Mouse (Mus musculus) forebrain, embryonic 14.5 days (tissue): ENCODE results near the gene Kcnip1. TPM values are rescaled to one million over a fixed set of nuclear protein-coding genes. Genes with fewer than 3 reads are reported as not detected.

Experiments used
- ATAC-seq: fragments of 200-750 bp; cut with Nextera tagmentation; 2 replicates; pipeline ENCODE4 v1.8.0; 2017; ENCODE audit warnings: mild to moderate bottlenecking, moderate library complexity
- DNase-seq: peaks from one replicate; pipeline ENCODE4 v3.0.0-alpha.2; 2015; ENCODE audit warnings: low spot score
- H3K27ac ChIP-seq: fragments of 300-500 bp; sonication (generic); 2 replicates; pipeline ENCODE4 v1.5.1; 2014; ENCODE audit warnings: low read depth, mild to moderate bottlenecking, control low read depth, low read length, moderate library complexity
- H3K27me3 ChIP-seq: fragments of 300-500 bp; sonication (generic); replicated peaks from 2 replicates; pipeline ENCODE4 v1.6.1; 2014; ENCODE audit warnings: low read length, control low read depth, mixed read lengths; ENCODE audit not compliant: control insufficient read depth, insufficient read depth
- H3K36me3 ChIP-seq: fragments of 300-500 bp; sonication (generic); 2 replicates; pipeline ENCODE4 v1.6.1; 2014; ENCODE audit warnings: low read length, control low read depth; ENCODE audit not compliant: control insufficient read depth, insufficient read depth
- H3K4me1 ChIP-seq: fragments of 300-500 bp; sonication (generic); 2 replicates; pipeline ENCODE4 v1.6.1; 2014; ENCODE audit warnings: antibody characterized with exemption, low read length, control low read depth; ENCODE audit not compliant: control insufficient read depth, insufficient read depth
- H3K4me2 ChIP-seq: fragments of 300-500 bp; sonication (generic); 2 replicates; pipeline ENCODE4 v1.6.1; 2014; ENCODE audit warnings: mild to moderate bottlenecking, control low read depth, low read length
- H3K4me3 ChIP-seq: fragments of 300-500 bp; sonication (generic); 2 replicates; pipeline ENCODE4 v1.5.1; 2014; ENCODE audit warnings: low read depth, low read length, control low read depth
- H3K9ac ChIP-seq: fragments of 300-500 bp; sonication (generic); 2 replicates; pipeline ENCODE4 v1.6.1; 2014; ENCODE audit warnings: mild to moderate bottlenecking, low read length, control low read depth, moderate library complexity
- H3K9me3 ChIP-seq: fragments of 300-500 bp; sonication (generic); replicated peaks from 2 replicates; pipeline ENCODE4 v1.6.1; 2016; ENCODE audit warnings: low read length, control low read depth, mixed read lengths; ENCODE audit not compliant: control insufficient read depth
- WGBS: fragments of 180-500 bp; shearing (Covaris S2); extraction: QIAGEN DNeasy Blood & Tissue Kit; methylation state at CpG from one replicate; pipeline ENCODE4 v1.1.7; 2014; 5-methylcytosine and 5-hydroxymethylcytosine counted together
- polyA plus RNA-seq: library from polyadenylated mRNA; unstranded; fragments of >200 nt; fragmentation: Nextera tagmentation; extraction: Ambion mirVana; gene quantifications from 2 replicates; pipeline ENCODE4 v1.2.1, GENCODE M21; 2014

The Kcnip1 gene
- polyA plus RNA-seq, 1 experiment from 2014 or later, result 55.7 TPM

DNA sequence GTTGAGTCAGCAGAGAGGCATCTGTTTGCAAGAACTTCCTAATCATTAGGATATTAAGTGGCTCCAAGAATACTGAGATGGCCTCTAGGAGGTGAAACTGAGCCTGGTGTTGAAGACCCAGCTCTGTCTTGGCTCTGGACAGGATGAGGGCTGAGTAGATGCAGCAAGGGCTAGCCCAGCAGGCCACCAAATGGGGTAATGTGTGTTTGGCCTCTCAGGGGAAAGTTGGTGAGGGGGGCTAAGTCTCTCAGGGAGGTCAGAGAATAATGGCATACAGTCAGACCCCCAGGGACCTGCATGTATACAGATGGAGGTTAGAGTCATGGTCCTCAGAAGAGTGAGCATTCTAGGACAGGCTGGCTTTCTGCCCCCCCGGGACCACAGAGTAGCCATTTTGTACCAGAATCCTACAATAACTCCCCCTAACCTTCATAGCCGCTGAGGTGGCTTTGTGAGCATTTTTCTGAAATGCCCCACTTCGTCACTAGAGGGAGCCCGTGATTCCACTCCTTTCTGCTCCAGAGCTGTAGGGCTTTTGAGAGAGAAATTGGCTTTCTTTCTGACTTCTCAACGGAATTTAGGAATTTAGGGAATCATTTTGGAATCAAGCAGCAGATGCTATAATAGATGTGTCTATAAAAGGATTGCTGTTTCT, 9.1 kb upstream of the Kcnip1 start:
- WGBS, result 9% methylated on average over 5 of the region's 5 CpGs
- H3K27ac ChIP-seq, result no peak overlapping the region

DNA sequence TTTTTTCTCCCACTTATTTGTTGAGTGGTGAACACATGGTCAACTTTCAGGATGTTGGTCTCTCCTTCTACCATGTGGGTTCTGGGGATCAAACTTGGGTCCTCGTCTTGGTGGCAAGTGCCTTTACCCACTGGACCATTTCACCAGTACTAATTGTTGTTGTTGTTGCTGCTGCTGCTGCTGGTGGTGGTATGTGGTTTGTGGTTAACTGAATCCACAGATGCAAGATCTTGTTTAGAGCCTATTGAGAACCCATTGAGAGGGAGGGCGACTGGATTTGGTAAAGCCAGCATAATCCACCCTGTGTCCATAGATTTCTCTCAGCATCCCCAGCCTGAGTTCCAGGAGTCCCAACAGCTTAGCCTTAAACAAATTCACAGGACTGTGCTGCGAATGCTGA, 7.5 kb upstream of the Kcnip1 start:
- Histone ChIP-seq H3K4me3 (no peak overlapping the region), H3K27ac (no peak overlapping the region), H3K9ac (no peak overlapping the region), H3K36me3 (no peaks in the 10 kb centered on the region), H3K4me2 (no peak overlapping the region), H3K4me1 (no peaks in the 10 kb centered on the region), H3K27me3 (no peaks in the 10 kb centered on the region), H3K9me3 (no peaks in the 10 kb centered on the region)
- ATAC-seq (no peak), DNase-seq (no peak)
- WGBS, result 92% methylated on average over 3 of the region's 3 CpGs

More for the DNA sequence above, 9.1 kb upstream of the Kcnip1 start:
- Histone ChIP-seq H3K36me3 (no peaks in the 10 kb centered on the region), H3K4me1 (no peaks in the 10 kb centered on the region), H3K27me3 (no peaks in the 10 kb centered on the region), H3K9me3 (no peaks in the 10 kb centered on the region), H3K4me3 (no peak overlapping the region), H3K4me2 (no peak overlapping the region), H3K9ac (no peak overlapping the region)
- DNase-seq (peak; percentile 62), ATAC-seq (no peak; the same call in 1 of the 2 replicates)

DNA sequence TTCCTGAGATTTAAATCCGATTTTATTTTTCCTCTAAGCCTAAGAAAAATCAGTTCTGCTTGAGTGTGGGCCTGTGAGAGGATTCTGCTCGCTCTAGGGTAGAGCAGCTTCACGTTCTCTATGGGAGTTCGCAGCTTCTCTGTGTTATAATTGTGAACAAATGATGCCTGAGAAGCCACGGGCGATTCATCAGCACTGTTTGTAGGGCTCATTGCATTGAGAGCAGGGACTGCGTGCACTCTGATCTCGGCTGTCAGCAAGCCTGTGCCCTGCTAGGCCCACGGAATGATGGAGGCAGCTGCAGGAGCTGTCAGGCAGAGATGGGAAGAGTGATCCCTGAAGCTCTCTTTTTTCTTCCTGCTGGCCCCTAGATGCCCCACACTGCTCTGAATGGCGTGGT, 5.3 kb upstream of the Kcnip1 start:
- DNase-seq (no peak), ATAC-seq (no peak)
- Histone ChIP-seq H3K4me1 (no peaks in the 10 kb centered on the region), H3K36me3 (no peaks in the 10 kb centered on the region), H3K4me2 (no peak overlapping the region), H3K4me3 (no peak overlapping the region), H3K27me3 (no peaks in the 10 kb centered on the region), H3K9ac (no peak overlapping the region), H3K27ac (no peak overlapping the region), H3K9me3 (no peaks in the 10 kb centered on the region)
- WGBS, result 62% methylated on average over 10 of the region's 10 CpGs

DNA sequence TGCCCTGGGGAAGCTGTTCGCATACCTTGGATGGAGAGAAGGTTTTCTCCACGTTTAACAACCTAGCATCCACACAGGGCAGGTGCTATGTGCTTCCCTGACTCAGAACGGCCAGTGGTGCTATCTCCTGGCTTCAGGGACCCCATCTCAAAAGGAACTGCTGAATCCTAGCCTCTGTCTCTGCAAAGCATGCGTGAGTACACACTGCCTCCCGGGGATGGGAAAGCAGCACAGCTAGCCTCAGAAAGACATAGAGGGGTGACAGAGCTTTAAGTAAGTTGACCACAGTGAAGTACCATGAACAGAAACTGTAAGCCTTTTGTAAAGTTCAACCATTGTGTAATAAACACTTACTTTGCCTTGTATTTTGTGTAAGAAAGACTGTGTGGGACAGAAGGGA, 544 bp upstream of the Kcnip1 start:
- H3K4me1 ChIP-seq, result peaks cover 3% of the 10 kb centered on the region; the same call in 1 of the 2 replicates
- WGBS, result 63% methylated on average over 5 of the region's 5 CpGs
- H3K27me3 ChIP-seq, result no peaks in the 10 kb centered on the region
- H3K27ac ChIP-seq, result no peak overlapping the region
- no peaks in the 10 kb centered on the region for H3K36me3 ChIP-seq
- H3K4me3 ChIP-seq, result no peak overlapping the region
- DNase-seq (no peak), ATAC-seq (no peak; the same call in 1 of the 2 replicates)
- H3K4me2 ChIP-seq, result no peak overlapping the region; the same call in 1 of the 2 replicates
- no peak overlapping the region for H3K9ac ChIP-seq
- no peaks in the 10 kb centered on the region for H3K9me3 ChIP-seq

DNA sequence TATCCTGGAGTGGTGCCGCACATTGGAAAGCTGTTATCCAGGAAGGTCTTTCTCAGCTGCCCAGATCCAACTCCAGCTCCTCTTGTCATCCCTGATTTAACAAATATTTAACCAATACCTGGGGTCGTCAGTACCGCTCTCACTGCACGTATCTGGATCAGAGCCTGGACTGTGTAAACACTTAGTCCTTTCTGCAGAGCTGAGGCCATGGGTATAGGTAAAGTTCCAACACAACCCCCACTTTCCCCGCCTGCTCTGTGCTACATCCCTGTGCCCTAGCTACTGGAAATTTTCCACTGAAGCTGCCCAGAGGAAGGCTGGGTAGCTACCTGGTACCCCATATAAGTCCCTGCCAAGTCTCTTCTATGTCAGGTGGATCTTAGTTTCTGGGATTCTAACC, 3.0 kb downstream of the Kcnip1 start:
- DNase-seq (no peak), ATAC-seq (no peak)
- WGBS, result 84% methylated on average over 5 of the region's 5 CpGs
- Histone ChIP-seq H3K36me3 (no peaks in the 10 kb centered on the region), H3K9ac (no peak overlapping the region), H3K27me3 (no peaks in the 10 kb centered on the region), H3K27ac (no peak overlapping the region), H3K9me3 (no peaks in the 10 kb centered on the region), H3K4me2 (no peak overlapping the region), H3K4me1 (peaks cover 3% of the 10 kb centered on the region; the same call in 1 of the 2 replicates), H3K4me3 (no peak overlapping the region)

DNA sequence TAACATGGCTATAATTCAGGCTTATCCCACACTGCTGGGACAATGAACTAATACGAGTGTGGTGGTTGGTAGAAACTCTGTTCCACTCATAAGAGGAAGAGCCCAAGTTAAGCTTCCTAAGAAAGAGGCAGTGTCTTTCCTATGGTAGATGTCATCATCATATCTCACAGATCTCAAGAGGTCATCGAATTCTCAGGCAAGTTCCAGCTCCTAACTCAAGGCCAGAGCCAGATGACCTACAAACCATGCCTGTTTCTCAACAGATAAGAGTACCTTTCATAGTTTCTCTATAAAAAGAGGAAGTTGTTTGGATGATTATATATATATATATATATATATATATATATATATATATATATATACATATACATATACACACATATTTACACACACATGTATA, 6.4 kb downstream of the Kcnip1 start:
- Histone ChIP-seq H3K4me1 (no peaks in the 10 kb centered on the region), H3K36me3 (no peaks in the 10 kb centered on the region), H3K4me2 (no peak overlapping the region), H3K9me3 (no peaks in the 10 kb centered on the region), H3K4me3 (no peak overlapping the region), H3K27me3 (no peaks in the 10 kb centered on the region), H3K27ac (no peak overlapping the region), H3K9ac (no peak overlapping the region)
- no peak for DNase-seq
- WGBS, result 80% methylated on average over 2 of the region's 2 CpGs
- no peak for ATAC-seq

DNA sequence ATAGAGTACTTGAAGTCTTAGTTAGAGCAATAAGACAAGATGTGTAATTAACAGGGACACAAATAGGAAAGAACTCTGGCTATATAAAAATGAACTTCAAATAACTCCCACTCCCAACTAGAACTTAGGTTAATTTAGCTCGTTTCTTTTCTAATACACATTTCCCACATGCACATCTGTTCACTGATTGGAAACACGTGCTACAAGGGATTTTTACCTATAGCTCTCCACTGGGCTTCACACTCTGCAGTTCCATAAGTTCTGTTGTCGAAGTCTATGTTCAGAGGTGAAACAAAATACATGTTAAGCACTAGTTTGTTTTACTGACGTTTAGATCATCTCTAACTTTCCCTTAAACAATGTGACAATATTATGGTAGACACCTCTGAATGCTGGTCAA, 12.8 kb downstream of the Kcnip1 start:
- no peaks in the 10 kb centered on the region for H3K27me3 ChIP-seq
- H3K4me2 ChIP-seq, result no peak overlapping the region
- no peak overlapping the region for H3K9ac ChIP-seq
- no peaks in the 10 kb centered on the region for H3K9me3 ChIP-seq
- no peak for ATAC-seq
- DNase-seq, result no peak
- H3K27ac ChIP-seq, result no peak overlapping the region
- 83% methylated on average over 4 of the region's 4 CpGs for WGBS
- H3K4me3 ChIP-seq, result no peak overlapping the region
- H3K4me1 ChIP-seq, result no peaks in the 10 kb centered on the region
- no peaks in the 10 kb centered on the region for H3K36me3 ChIP-seq

DNA sequence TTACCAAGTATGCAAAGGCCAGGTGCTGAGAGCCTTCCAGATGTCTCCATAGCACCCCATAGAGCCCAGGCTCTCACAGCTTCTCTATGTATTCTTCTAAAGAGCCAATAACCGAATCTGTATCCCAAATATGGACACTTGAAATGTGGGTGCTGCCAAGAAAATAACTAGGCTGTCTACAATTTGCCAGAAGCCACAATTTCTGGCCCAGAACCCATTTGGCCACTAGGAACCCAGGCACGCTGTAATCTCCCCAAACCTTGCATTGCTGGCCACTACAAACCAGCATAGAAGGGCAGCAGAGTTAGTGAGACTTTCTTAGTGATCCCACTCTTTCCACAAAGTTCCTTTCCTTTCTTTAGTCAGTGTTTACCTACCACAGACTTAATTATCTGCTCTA, 17.8 kb downstream of the Kcnip1 start:
- WGBS, result 86% methylated on average over 2 of the region's 2 CpGs
- H3K9me3 ChIP-seq, result no peaks in the 10 kb centered on the region
- no peak overlapping the region for H3K4me2 ChIP-seq
- DNase-seq (no peak), ATAC-seq (no peak)
- H3K36me3 ChIP-seq, result no peaks in the 10 kb centered on the region
- no peaks in the 10 kb centered on the region for H3K4me1 ChIP-seq
- no peak overlapping the region for H3K27ac ChIP-seq
- H3K27me3 ChIP-seq, result no peaks in the 10 kb centered on the region
- H3K9ac ChIP-seq, result no peak overlapping the region
- no peak overlapping the region for H3K4me3 ChIP-seq

DNA sequence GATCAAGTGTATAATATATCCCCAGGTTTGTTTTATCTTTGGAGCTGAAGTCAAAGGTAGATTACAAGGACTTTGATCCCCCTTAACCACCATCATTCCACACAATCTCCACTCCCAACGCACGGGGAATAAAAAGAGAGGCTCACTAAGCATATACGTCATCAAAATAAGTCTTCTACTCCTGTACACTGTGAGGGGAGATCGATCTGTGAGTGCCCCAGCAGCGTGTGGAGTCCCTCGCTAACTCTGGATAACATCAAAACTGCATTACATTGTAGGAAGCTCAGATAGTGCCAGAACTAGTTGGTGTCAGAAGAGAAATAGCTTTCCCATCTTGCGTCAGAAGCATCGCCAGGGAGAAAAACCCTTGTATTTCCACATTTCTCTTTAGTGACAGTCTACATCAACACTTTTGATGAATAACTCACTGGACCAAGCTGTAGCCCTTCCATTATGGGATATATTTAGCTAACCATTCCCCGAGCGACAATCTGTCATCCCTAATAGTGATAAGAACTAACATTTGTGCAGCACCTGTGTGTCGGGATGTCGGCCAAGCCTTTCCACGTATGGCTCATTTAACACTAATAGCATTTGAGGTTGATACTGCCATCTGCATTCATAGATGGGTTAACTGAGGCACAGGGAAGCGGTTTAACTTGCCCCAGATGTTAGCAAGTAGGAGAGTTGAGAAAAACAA, 18.5 kb downstream of the Kcnip1 start:
- Histone ChIP-seq H3K27ac (no peak overlapping the region), H3K27me3 (no peaks in the 10 kb centered on the region), H3K4me1 (no peaks in the 10 kb centered on the region), H3K9ac (no peak overlapping the region), H3K4me2 (no peak overlapping the region), H3K4me3 (no peak overlapping the region), H3K9me3 (no peaks in the 10 kb centered on the region), H3K36me3 (no peaks in the 10 kb centered on the region)
- no peak for ATAC-seq
- WGBS, result 75% methylated on average over 14 of the region's 14 CpGs
- peak; percentile 16 for DNase-seq
